Mouse (Mus musculus): ENCODE data around the gene Gm20388.

The Gm20388 gene

GRCm38 (mm10) chr8:120202546-120202945 lies 291.9 kb downstream of the Gm20388 start:
- DNase-seq (ENCODE audit: low spot score), result no peak

GRCm38 (mm10) chr8:120204736-120205360 lies 294.2 kb downstream of the Gm20388 start:
- no peak for DNase-seq (ENCODE audit: low spot score)

DNA sequence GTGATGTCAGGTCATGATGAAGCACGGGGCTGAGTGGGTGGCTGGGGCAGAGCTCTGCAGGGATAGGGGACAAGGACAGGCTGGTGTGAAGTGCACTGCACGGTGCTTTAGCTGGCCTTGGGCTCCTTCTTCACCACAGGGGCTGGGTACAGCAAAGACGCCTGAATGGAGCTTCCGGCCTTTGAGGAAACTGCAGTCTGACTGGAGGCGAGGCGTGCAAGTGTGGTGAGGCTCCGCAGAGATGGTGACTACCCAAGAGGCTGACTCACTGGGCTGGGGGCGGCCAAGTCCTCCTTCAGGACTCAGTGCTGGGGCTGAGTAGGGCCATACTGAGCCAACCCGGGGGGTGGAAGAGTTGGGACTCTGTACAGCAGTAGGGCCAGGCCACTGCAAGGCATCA lies 295.3 kb downstream of the Gm20388 start:
- no peak for DNase-seq (ENCODE audit: low spot score)

- DNase-seq (ENCODE audit: low spot score), result no peak
These were observed 296.7 kb downstream of the Gm20388 start for GRCm38 (mm10) chr8:120207364-120207763.

DNA sequence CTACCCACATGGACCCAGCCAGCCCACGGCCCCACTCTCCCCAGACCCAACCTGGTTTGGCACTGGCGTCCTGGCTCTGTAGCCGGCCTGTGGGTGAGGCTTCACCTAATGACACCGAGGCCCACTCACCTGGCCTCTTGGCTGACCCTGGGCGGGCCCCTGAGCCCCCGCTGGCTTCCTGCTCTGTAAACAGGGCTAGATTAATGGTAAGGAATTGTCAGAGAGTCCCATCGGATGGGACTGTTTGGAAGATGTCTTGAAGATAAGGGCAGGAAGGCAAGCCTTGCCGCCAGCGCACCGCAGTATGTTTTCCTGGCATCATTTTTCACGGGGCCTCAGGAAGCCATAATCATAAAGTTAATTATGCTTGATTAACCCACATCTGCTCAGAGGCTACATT lies 297.5 kb downstream of the Gm20388 start:
- no peak for DNase-seq (ENCODE audit: low spot score)

DNA sequence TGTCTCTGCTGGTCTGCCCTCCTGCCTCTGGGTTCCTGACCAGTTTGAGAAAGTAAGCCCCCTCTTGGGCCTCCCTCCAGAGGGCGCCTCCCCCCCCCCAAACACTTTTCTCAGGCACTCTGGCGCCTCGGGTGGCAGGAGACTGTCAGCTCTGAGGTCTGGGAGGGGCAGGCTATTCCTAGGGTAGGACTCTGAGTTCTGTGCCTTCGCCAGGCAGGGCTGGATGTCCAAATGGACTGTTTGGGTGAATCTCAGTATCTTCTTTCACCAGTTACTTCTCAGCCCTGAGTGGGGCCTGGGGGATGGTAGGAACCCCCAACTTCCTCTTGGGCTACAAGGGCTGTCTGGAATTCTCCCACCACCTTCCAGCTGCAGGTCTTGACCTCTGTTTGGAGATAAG lies 300.7 kb downstream of the Gm20388 start:
- peak; percentile 68 for DNase-seq (ENCODE audit: low spot score)

DNA sequence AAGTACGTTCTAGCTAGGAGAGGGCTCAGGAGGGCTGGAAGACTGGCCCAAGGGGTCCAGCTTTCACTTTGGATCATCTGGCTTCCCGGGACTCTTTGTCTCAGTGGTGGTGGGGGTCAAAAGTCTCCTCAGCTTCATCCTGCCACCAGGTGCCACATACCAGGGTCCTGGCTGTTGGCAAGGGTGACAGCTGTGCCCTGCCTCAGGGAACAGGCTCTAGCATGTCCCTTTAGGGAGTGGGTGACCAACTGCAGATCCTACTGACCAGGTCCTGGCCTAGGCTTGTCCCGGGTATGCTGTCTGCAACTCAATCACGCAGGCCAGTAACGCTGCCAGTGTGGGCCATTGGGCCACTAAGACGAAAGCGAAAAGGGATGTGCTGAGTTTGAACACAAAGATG lies 302.0 kb downstream of the Gm20388 start:
- no peak for DNase-seq (ENCODE audit: low spot score)

- DNase-seq (ENCODE audit: low spot score), result no peak
These were observed 302.6 kb downstream of the Gm20388 start for GRCm38 (mm10) chr8:120213229-120213628.

DNA sequence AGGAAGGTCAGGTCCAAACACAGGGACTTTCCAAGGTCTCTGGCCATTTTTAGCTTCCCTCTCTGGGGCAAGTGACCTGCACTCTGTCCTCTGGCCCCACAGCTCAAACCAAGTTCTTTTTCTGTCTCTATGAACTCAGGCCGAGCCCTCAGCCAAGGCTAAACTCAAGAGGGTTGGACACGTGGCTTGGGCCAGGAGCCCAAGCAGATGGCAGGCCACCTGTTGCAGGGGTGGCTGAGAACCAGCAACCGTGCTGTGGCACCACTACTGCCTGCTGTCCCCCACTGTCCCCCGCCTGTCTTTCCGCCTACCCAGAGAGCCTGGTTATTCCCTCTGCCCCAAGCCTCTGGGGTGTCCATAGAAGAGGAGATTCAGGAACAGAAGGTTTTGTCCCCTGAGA lies 303.3 kb downstream of the Gm20388 start:
- no peak for DNase-seq (ENCODE audit: low spot score)

- peak; percentile 61 for DNase-seq (ENCODE audit: low spot score)
These were observed 304.9 kb downstream of the Gm20388 start for GRCm38 (mm10) chr8:120215416-120216141.

DNA sequence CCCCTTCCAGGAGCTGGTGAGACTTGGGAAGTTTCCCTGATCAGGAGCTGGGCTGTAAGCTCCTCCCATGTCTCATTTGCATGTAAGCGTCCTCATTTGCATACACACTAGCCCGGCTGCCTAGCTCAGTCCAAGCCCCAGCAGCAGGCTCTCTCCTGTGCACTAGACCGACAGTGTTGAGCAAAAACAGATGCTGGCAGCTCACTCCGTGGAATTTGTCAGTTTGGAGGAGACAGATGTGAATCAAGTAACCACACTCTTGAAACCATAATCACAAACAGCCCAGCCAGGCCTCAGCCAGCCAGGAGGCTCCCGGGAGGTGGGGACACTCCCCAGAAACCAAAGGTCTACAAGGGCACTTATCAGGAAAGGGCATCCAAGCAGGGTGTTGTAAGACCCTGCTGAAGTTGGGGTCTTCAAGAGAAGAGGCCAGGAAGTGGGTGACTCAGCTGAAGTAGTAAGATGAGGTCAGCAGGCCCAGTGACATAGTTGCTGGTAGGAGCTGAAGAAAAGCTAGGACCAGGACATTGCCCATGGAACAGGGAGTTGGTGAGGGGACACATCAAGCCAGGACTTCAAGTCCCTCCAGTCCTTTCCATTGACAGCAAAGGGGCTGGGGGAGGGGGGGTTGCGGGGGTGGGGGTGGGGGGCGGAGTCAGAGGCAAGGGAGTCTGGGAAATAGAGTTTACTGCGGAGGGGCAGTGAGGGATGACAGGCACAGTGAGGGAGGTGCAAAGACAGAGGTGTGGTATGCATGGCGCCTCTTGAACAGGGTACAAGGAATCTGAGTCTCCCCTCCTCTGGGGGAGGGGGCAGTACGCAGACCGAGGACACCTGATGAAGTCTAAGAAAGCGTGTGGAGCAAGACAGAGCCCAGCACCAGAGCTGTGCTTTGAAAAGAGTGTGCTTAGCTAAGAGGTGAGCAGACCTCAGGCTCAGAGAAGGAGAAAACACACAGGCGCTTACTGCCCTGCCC lies 306.5 kb downstream of the Gm20388 start:
- DNase-seq (ENCODE audit: low spot score), result peak; percentile 76

DNA sequence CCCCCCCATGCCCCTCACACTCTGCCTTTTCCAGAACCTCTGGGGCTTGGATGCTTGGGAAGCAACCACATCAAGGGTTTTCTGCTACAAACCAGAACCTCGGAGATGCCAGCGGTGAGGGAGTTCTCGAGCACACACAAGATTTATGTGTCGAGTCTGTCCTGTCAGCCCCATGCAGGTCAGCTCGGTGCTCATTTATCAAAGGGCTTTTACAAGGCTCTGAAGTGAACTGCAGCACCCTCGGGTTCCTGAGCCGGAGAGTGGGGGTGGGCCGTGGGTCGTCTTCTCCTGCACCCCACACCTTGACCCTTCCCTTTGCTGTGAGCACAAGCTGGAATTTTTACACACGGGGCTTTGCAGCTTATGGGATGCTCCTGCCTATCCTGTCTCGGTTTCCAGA lies 311.9 kb downstream of the Gm20388 start:
- no peak for DNase-seq (ENCODE audit: low spot score)

GRCm38 (mm10) chr8:120224521-120225420 lies 314.1 kb downstream of the Gm20388 start:
- DNase-seq (ENCODE audit: low spot score), result peak; percentile 64

- DNase-seq (ENCODE audit: low spot score), result peak; percentile 64
These were observed 314.9 kb downstream of the Gm20388 start for GRCm38 (mm10) chr8:120225421-120226151.

DNA sequence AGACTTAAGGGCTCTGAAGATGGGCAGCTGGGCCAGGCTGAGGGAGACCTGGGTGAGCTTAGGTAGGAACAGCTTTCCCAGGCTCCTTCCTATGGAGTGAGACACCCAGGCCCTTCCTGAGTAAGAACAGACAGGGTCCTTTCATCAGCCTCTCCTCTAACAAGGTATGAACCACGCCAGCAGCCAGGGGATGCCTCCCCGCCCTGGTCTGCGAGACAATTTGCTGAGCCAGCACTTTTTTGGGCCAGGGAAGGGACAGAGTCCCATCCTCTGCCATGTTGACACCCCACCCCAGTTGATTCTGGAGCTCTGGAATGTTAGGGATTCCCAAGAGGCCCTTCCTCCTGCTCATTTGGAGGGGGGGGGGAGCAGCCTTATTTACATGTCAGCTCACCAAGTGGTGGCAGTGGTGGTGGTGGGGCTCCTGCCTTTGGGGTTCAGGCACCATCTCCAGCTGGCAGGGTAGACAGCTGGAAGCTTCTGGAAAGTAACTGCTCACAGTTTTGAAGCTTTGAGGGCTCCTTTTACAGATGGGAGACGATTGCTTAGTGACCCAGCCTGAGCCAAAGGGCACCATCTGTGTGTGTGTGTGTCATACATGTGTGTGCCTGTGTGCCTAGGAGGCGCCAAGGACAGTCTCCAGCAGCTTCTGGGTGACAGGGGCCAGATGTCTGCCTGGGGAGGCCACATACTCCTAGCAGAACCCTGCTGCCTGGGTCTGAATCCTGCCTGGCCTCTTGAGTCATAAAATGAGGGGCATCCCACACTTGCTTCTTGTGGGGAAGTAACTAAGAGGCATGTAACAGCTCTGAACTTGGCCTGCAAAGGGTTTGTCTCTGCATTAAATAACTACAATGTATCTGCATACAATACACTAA lies 316.3 kb downstream of the Gm20388 start:
- DNase-seq (ENCODE audit: low spot score), result peak; percentile 65

DNA sequence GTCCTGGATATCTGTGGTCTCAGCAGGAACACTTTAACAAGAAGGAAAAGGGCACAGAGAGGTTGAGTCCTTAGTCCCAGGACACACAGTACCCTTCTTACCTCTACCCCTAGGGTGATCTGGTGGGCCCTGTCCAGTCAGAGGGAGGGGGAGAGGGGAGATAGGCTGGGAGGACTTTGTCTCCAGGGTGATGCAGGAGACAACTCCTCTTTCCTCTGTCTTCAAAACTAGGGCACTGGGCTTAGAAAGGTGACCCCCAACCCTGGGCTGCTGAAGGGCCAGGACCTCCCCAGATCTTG lies 316.9 kb downstream of the Gm20388 start:
- peak; percentile 64 for DNase-seq (ENCODE audit: low spot score)

GRCm38 (mm10) chr8:120227891-120228591 lies 317.4 kb downstream of the Gm20388 start, which contains the start of gene Gse1:
TSS of gene Gse1 (plus strand) at chr8:120228456.
- DNase-seq (ENCODE audit: low spot score), result peak; percentile 90

GRCm38 (mm10) chr8:120228781-120229573 lies 318.3 kb downstream of the Gm20388 start:
- DNase-seq (ENCODE audit: low spot score), result peak; percentile 53

DNA sequence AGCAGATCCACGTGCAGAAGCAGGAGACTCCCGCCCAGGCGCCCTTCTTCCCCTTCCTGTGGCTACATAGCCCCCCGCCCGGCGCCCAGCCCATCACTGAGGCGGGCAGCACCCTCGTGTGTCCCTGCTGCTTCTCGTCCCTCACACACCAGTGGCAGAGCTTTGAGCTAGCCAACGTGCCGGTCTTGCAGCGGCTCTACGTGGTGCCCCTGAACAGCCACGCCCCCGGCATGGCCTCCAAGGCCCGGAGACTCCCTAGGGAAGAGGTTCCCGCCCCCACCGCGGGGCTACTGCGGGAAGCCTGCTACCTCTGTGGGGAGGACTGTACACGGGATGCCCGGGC lies 318.9 kb downstream of the Gm20388 start:
- peak; percentile 57 for DNase-seq (ENCODE audit: low spot score)

Data from retina, embryonic 14.5 days (tissue).